Mouse (Mus musculus): ENCODE measurements around the gene Elk4. TPM values are rescaled to one million over a fixed set of nuclear protein-coding genes. Genes with fewer than 3 reads are reported as not detected.

Elk4 gene
- polyA plus RNA-seq, 1 experiment from 2014 or later, result 8.1 TPM

DNA sequence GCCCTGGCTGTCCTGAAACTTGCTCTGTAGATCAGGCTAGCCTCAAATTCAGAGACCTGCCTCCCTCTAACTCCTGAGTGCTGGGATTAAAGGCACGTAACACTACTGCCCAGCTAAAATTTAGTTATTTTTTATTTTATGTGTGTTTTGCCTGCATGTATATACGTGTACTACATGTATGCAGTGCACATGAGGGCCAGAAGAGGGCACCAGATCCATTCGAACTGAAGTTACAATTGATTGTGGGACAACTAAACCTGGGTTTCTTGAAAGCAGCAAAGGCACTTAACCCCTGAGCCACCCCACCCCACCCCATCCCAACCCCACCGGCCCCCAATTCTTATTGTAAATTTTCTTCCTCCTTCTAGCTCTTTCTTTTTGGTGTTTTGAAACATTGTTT, 12.3 kb upstream of the Elk4 start:
- H3K27ac ChIP-seq (ENCODE audit: low read length), result no peak overlapping the region
- H3K9me3 ChIP-seq (replicated peaks; ENCODE audit: control insufficient read depth, low read length, poor library complexity, severe bottlenecking), result no peaks in the 10 kb centered on the region
- ATAC-seq, result no peak
- H3K4me1 ChIP-seq (ENCODE audit: control insufficient read depth, insufficient read depth, low read length), result no peaks in the 10 kb centered on the region
- no peak overlapping the region for H3K4me3 ChIP-seq (ENCODE audit: low read depth, low read length)
- H3K27me3 ChIP-seq (ENCODE audit: control insufficient read depth, insufficient read depth, low read depth, low read length), result no peaks in the 10 kb centered on the region
- H3K36me3 ChIP-seq (ENCODE audit: control insufficient read depth, insufficient read depth, low read length), result no peaks in the 10 kb centered on the region
- no peak overlapping the region for H3K4me2 ChIP-seq (ENCODE audit: low read length)
- 34% methylated on average over 4 of the region's 4 CpGs for WGBS
- no peak overlapping the region for H3K9ac ChIP-seq (ENCODE audit: low read depth, low read length)

DNA sequence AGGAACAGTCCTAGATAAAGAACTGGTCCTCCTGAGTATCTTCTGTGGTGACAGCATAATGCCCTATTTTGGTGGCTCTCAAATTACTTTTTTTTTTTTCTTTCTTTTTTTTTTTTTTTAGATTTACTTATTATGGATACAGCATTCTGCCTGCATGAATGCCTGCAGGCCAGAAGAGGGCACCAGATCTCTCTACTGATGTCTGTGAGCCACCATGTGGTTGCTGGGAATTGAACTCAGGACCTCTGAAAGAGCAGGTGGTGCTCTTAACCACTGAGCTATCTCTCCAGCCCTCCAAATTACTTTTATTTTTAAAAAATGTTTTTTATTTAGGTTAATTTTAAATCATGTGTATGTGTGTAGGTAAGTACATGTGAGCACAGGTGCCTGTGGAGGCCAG, 6.9 kb upstream of the Elk4 start:
- Histone ChIP-seq H3K4me2 (ENCODE audit: low read length) (no peak overlapping the region), H3K27ac (ENCODE audit: low read length) (no peak overlapping the region), H3K9me3 (replicated peaks; ENCODE audit: control insufficient read depth, low read length, poor library complexity, severe bottlenecking) (no peaks in the 10 kb centered on the region), H3K27me3 (ENCODE audit: control insufficient read depth, insufficient read depth, low read depth, low read length) (no peaks in the 10 kb centered on the region), H3K9ac (ENCODE audit: low read depth, low read length) (no peak overlapping the region), H3K4me3 (ENCODE audit: low read depth, low read length) (no peak overlapping the region), H3K4me1 (ENCODE audit: control insufficient read depth, insufficient read depth, low read length) (no peaks in the 10 kb centered on the region), H3K36me3 (ENCODE audit: control insufficient read depth, insufficient read depth, low read length) (no peaks in the 10 kb centered on the region)
- no peak for ATAC-seq

DNA sequence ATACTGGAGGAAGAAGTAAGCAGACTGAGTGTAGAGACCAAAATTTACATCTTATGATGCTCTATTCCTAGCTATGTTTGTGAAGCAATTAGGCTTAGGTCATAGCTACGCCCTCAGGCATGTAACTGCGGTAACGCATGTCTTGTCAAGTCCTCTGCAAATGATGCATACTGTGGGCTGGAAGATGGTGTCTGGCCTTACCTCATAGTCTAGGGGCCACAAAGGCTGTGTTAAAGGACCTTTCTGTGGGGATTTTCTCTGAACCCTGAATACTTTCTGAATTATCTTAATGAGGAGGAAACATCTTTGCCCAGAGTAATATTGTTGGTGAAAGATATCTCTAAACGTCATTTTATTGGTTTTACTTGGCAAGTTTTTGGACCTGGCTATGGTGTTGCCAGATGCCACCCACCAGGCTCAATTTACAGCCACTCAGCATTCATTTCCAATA, 5.5 kb upstream of the Elk4 start:
- H3K36me3 ChIP-seq (ENCODE audit: control insufficient read depth, insufficient read depth, low read length), result no peaks in the 10 kb centered on the region
- no peak overlapping the region for H3K9ac ChIP-seq (ENCODE audit: low read depth, low read length)
- no peaks in the 10 kb centered on the region for H3K9me3 ChIP-seq (replicated peaks; ENCODE audit: control insufficient read depth, low read length, poor library complexity, severe bottlenecking)
- H3K4me1 ChIP-seq (ENCODE audit: control insufficient read depth, insufficient read depth, low read length), result peaks cover 4% of the 10 kb centered on the region
- no peak overlapping the region for H3K4me3 ChIP-seq (ENCODE audit: low read depth, low read length)
- ATAC-seq, result no peak
- H3K27me3 ChIP-seq (ENCODE audit: control insufficient read depth, insufficient read depth, low read depth, low read length), result no peaks in the 10 kb centered on the region
- no peak overlapping the region for H3K4me2 ChIP-seq (ENCODE audit: low read length)
- 84% methylated on average over 4 of the region's 4 CpGs for WGBS
- no peak overlapping the region for H3K27ac ChIP-seq (ENCODE audit: low read length)

DNA sequence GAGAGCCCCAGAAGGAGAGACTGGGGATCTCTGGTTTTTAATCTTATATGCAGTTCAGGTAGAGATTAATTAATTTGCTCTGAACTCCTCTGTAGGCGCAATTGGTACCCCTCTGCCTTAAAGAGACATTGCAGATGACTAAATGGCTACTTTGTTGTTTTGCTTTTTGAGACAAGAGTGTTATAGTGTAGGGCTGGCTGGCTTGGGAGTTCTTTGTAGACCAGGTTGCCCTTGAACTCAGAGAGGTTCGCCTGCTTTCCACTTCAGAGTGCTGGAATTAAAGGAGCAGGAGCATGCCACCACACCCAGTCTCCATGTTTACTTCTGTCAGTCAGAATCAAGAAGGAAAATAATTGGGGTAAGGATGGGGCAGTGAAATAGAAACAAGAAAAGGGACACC, 4.3 kb upstream of the Elk4 start:
- no peak overlapping the region for H3K27ac ChIP-seq (ENCODE audit: low read length)
- no peak overlapping the region for H3K4me3 ChIP-seq (ENCODE audit: low read depth, low read length)
- no peak for ATAC-seq

DNA sequence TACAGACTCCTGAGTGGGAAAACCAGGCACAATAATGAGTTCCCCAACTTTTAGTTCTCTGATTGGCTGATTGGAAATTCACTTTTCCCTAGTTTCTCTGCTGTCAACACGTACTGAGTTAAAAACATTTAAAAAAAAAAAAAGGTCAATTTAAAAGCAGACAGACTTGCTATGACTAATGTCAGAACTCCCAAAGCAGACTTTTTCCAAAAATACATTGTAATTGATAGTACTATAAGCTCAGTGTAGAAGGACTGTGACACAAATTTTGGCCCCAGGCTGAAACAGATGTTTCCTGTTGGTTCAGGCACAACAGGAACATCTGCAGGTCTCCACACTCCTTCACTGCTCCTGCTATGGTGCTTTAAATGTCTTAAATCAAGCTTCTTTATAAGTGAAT, 3.6 kb upstream of the Elk4 start:
- no peak overlapping the region for H3K27ac ChIP-seq (ENCODE audit: low read length)
- WGBS, result 79% methylated on average over 1 of the region's 1 CpGs
- no peak for ATAC-seq

More for the DNA sequence above, 4.3 kb upstream of the Elk4 start:
- H3K4me2 ChIP-seq (ENCODE audit: low read length), result no peak overlapping the region
- H3K9me3 ChIP-seq (replicated peaks; ENCODE audit: control insufficient read depth, low read length, poor library complexity, severe bottlenecking), result no peaks in the 10 kb centered on the region
- H3K27me3 ChIP-seq (ENCODE audit: control insufficient read depth, insufficient read depth, low read depth, low read length), result no peaks in the 10 kb centered on the region
- peaks cover 4% of the 10 kb centered on the region for H3K4me1 ChIP-seq (ENCODE audit: control insufficient read depth, insufficient read depth, low read length)
- 72% methylated on average over 2 of the region's 2 CpGs for WGBS
- H3K36me3 ChIP-seq (ENCODE audit: control insufficient read depth, insufficient read depth, low read length), result no peaks in the 10 kb centered on the region
- no peak overlapping the region for H3K9ac ChIP-seq (ENCODE audit: low read depth, low read length)

DNA sequence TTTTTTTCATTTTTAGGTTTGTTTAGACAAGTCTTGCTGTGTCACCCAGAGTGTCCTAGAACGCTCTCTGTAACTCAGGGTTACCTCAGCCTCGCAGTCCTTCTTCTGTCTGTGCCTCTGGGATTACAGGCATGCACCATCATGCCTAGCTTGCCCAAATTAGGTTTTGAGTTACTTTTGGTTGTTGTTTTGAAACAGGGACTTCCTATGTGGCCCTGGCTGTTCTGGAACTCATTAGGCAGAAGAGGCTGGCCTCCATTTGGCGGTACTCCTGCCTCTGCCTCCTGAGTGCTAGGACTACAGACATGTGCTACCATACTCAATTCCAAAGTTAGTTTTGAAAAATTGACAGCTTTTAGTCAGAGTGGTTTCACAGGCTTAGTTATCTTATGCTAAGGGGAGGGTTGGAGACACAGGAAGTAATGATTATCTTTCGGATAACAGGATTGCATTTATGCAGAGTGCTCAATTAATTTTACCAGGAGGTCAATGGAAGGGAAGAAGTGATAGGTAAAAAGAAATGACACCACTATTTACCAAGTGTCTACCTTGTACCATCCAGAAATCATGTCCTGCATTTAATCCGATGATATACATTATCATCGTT, 2.7 kb upstream of the Elk4 start:
- Histone ChIP-seq H3K4me1 (ENCODE audit: control insufficient read depth, insufficient read depth, low read length) (peaks cover 18% of the 10 kb centered on the region), H3K27me3 (ENCODE audit: control insufficient read depth, insufficient read depth, low read depth, low read length) (no peaks in the 10 kb centered on the region), H3K36me3 (ENCODE audit: control insufficient read depth, insufficient read depth, low read length) (no peaks in the 10 kb centered on the region), H3K4me3 (ENCODE audit: low read depth, low read length) (no peak overlapping the region), H3K9me3 (replicated peaks; ENCODE audit: control insufficient read depth, low read length, poor library complexity, severe bottlenecking) (no peaks in the 10 kb centered on the region), H3K27ac (ENCODE audit: low read length) (no peak overlapping the region), H3K9ac (ENCODE audit: low read depth, low read length) (no peak overlapping the region), H3K4me2 (ENCODE audit: low read length) (no peak overlapping the region)
- WGBS, result 89% methylated on average over 6 of the region's 6 CpGs
- ATAC-seq, result no peak

More for the DNA sequence above, 3.6 kb upstream of the Elk4 start:
- Histone ChIP-seq H3K9ac (ENCODE audit: low read depth, low read length) (no peak overlapping the region), H3K4me2 (ENCODE audit: low read length) (no peak overlapping the region), H3K9me3 (replicated peaks; ENCODE audit: control insufficient read depth, low read length, poor library complexity, severe bottlenecking) (no peaks in the 10 kb centered on the region), H3K27me3 (ENCODE audit: control insufficient read depth, insufficient read depth, low read depth, low read length) (no peaks in the 10 kb centered on the region), H3K4me3 (ENCODE audit: low read depth, low read length) (no peak overlapping the region), H3K36me3 (ENCODE audit: control insufficient read depth, insufficient read depth, low read length) (no peaks in the 10 kb centered on the region), H3K4me1 (ENCODE audit: control insufficient read depth, insufficient read depth, low read length) (peaks cover 10% of the 10 kb centered on the region)

DNA sequence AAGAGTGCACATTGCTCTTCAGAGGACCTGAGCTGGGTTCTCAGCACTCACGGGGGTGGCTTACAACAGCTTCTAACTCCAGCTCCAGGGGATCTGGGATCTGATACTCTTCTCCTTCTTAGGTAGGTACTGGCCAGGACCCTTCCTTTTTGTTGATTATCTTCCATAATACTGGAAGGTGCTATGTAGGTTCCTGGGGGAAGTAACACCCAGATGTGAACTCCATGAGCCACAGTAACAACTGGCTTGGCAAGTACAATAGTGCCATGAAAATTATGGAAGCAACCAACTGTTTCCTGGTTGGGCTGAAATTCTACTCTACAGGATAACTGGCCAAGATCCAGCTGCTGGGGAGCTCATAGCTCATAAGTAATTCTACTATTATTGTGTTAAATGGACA, 1.9 kb upstream of the Elk4 start:
- H3K9me3 ChIP-seq (replicated peaks; ENCODE audit: control insufficient read depth, low read length, poor library complexity, severe bottlenecking), result no peaks in the 10 kb centered on the region
- H3K4me2 ChIP-seq (ENCODE audit: low read length), result no peak overlapping the region
- no peak for ATAC-seq
- H3K36me3 ChIP-seq (ENCODE audit: control insufficient read depth, insufficient read depth, low read length), result no peaks in the 10 kb centered on the region
- peaks cover 23% of the 10 kb centered on the region for H3K4me1 ChIP-seq (ENCODE audit: control insufficient read depth, insufficient read depth, low read length)
- WGBS, result 96% methylated on average over 1 of the region's 1 CpGs
- H3K4me3 ChIP-seq (ENCODE audit: low read depth, low read length), result no peak overlapping the region
- H3K27ac ChIP-seq (ENCODE audit: low read length), result no peak overlapping the region
- no peaks in the 10 kb centered on the region for H3K27me3 ChIP-seq (ENCODE audit: control insufficient read depth, insufficient read depth, low read depth, low read length)
- H3K9ac ChIP-seq (ENCODE audit: low read depth, low read length), result no peak overlapping the region

DNA sequence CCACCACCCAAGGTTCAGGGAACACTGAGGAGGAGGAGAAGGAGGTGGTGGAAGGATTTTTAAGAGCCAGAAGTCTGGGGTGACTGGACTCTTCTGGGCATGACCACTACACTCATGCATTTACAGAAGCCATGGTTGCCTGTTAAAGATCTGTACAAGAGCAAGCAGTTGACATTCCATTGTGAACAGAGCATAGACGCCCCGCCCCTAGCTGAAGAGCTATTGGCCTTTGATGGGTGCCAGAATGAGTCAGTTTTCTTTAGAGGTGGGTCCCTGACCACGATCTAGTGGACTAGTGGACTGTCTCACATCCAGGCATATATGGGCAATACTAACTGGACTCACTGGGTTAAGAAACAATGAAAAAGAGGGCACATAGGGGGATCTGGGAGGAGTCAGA, 1.4 kb upstream of the Elk4 start:
- Histone ChIP-seq H3K4me2 (ENCODE audit: low read length) (no peak overlapping the region), H3K9ac (ENCODE audit: low read depth, low read length) (no peak overlapping the region), H3K27ac (ENCODE audit: low read length) (no peak overlapping the region), H3K4me1 (ENCODE audit: control insufficient read depth, insufficient read depth, low read length) (peaks cover 24% of the 10 kb centered on the region), H3K36me3 (ENCODE audit: control insufficient read depth, insufficient read depth, low read length) (no peaks in the 10 kb centered on the region), H3K4me3 (ENCODE audit: low read depth, low read length) (no peak overlapping the region), H3K9me3 (replicated peaks; ENCODE audit: control insufficient read depth, low read length, poor library complexity, severe bottlenecking) (no peaks in the 10 kb centered on the region), H3K27me3 (ENCODE audit: control insufficient read depth, insufficient read depth, low read depth, low read length) (no peaks in the 10 kb centered on the region)
- no peak for ATAC-seq
- WGBS, result 91% methylated on average over 3 of the region's 3 CpGs

DNA sequence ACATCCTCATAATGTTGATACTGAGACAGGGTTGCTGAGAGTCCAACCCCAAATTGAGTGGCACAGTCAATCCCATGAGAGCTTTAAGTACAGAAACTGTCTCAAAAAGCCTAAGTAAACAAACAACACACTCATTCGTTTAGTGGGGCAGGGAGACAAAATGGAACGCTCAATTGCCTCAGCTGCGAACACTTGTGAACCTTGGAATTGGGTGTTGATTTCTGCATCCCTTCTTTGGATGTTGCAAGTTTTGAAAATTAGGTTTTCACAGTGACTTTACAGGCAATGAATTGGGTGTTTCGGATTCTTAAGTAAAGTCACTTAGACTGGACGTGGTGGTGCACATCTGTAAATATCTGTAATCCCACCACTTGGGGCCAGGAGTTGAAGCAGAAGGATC, 686 bp upstream of the Elk4 start:
- H3K36me3 ChIP-seq (ENCODE audit: control insufficient read depth, insufficient read depth, low read length), result no peaks in the 10 kb centered on the region
- 34% methylated on average over 5 of the region's 5 CpGs for WGBS
- no peaks in the 10 kb centered on the region for H3K9me3 ChIP-seq (replicated peaks; ENCODE audit: control insufficient read depth, low read length, poor library complexity, severe bottlenecking)
- peak overlapping the region; percentile 90 for H3K4me3 ChIP-seq (ENCODE audit: low read depth, low read length)
- no peak for ATAC-seq
- peak overlapping the region; percentile 44; the same call in 1 of the 2 replicates for H3K9ac ChIP-seq (ENCODE audit: low read depth, low read length)
- peak overlapping the region; percentile 50 for H3K4me2 ChIP-seq (ENCODE audit: low read length)
- H3K27me3 ChIP-seq (ENCODE audit: control insufficient read depth, insufficient read depth, low read depth, low read length), result no peaks in the 10 kb centered on the region
- peak overlapping the region; percentile 98 for H3K27ac ChIP-seq (ENCODE audit: low read length)
- peaks cover 24% of the 10 kb centered on the region for H3K4me1 ChIP-seq (ENCODE audit: control insufficient read depth, insufficient read depth, low read length)

Data from midbrain, embryonic 16.5 days (tissue).